Mouse (Mus musculus) midbrain, embryonic 16.5 days (tissue): Measurements from ENCODE around the gene Ppip5k2. TPM values are rescaled to one million over a fixed set of nuclear protein-coding genes. Genes with fewer than 3 reads are reported as not detected.

ENCODE experiments used
- ATAC-seq: fragments of 200-750 bp; cut with Nextera tagmentation; 2 replicates; pipeline ENCODE4 v1.8.0; 2017; ENCODE audit warnings: moderate TSS enrichment
- H3K27ac ChIP-seq: fragments of 300-500 bp; sonication (generic); 2 replicates; pipeline ENCODE4 v1.5.1; 2014; ENCODE audit warnings: mild to moderate bottlenecking, low read length, mixed read lengths
- H3K27me3 ChIP-seq: fragments of 300-500 bp; sonication (generic); 2 replicates; pipeline ENCODE4 v1.6.1; 2014; ENCODE audit warnings: low read depth, low read length, mixed read lengths; ENCODE audit not compliant: control insufficient read depth, insufficient read depth
- H3K36me3 ChIP-seq: fragments of 300-500 bp; sonication (generic); 2 replicates; pipeline ENCODE4 v1.6.1; 2014; ENCODE audit warnings: mild to moderate bottlenecking, low read length, moderate library complexity, mixed read lengths; ENCODE audit not compliant: control insufficient read depth, insufficient read depth
- H3K4me1 ChIP-seq: fragments of 300-500 bp; sonication (generic); 2 replicates; pipeline ENCODE4 v1.6.1; 2014; ENCODE audit warnings: mild to moderate bottlenecking, low read length, mixed read lengths; ENCODE audit not compliant: control insufficient read depth, insufficient read depth
- H3K4me2 ChIP-seq: fragments of 300-500 bp; sonication (generic); 2 replicates; pipeline ENCODE4 v1.6.1; 2014; ENCODE audit warnings: mild to moderate bottlenecking, low read length, mixed read lengths
- H3K4me3 ChIP-seq: fragments of 300-500 bp; sonication (generic); 2 replicates; pipeline ENCODE4 v1.5.1; 2014; ENCODE audit warnings: low read depth, mild to moderate bottlenecking, low read length, moderate library complexity, mixed read lengths
- H3K9ac ChIP-seq: fragments of 300-500 bp; sonication (generic); 2 replicates; pipeline ENCODE4 v1.6.1; 2014; ENCODE audit warnings: low read depth, low read length, mixed read lengths
- H3K9me3 ChIP-seq: fragments of 300-500 bp; sonication (generic); replicated peaks from 2 replicates; pipeline ENCODE4 v1.6.1; 2014; ENCODE audit warnings: mild to moderate bottlenecking, low read length, mixed read lengths; ENCODE audit not compliant: control insufficient read depth, poor library complexity, severe bottlenecking
- WGBS: fragments of 180-500 bp; shearing (Covaris S2); extraction: QIAGEN DNeasy Blood & Tissue Kit; methylation state at CpG from one replicate; pipeline ENCODE4 v1.1.7; 2014; 5-methylcytosine and 5-hydroxymethylcytosine counted together
- polyA plus RNA-seq: library from polyadenylated mRNA; unstranded; fragments of >200 nt; fragmentation: Nextera tagmentation; extraction: Ambion mirVana; gene quantifications from 2 replicates; pipeline ENCODE4 v1.2.1, GENCODE M21; 2015

Ppip5k2 gene
- polyA plus RNA-seq, 1 experiment from 2014 or later: 62.8 TPM

GRCm38 (mm10) chr1:97785685-97786393 is 15.6 kb upstream of the Ppip5k2 start:
- ATAC-seq: no peak
- H3K36me3 ChIP-seq: no peaks in the 10 kb centered on the region

GRCm38 (mm10) chr1:97784928-97785327 is 14.7 kb upstream of the Ppip5k2 start:
- Histone ChIP-seq H3K36me3 (no peaks in the 10 kb centered on the region), H3K9ac (no peak overlapping the region), H3K4me3 (no peak overlapping the region), H3K9me3 (no peaks in the 10 kb centered on the region), H3K4me2 (no peak overlapping the region), H3K27ac (no peak overlapping the region), H3K27me3 (no peaks in the 10 kb centered on the region), H3K4me1 (no peaks in the 10 kb centered on the region)
- WGBS: 74% methylated on average over 7 of the region's 7 CpGs
- ATAC-seq: no peak

More at GRCm38 (mm10) chr1:97785685-97786393, 15.6 kb upstream of the Ppip5k2 start:
- no peak overlapping the region for H3K4me3 ChIP-seq
- no peaks in the 10 kb centered on the region for H3K4me1 ChIP-seq
- no peaks in the 10 kb centered on the region for H3K9me3 ChIP-seq
- no peak overlapping the region for H3K27ac ChIP-seq
- no peaks in the 10 kb centered on the region for H3K27me3 ChIP-seq
- no peak overlapping the region for H3K9ac ChIP-seq
- 93% methylated on average over 11 of the region's 11 CpGs for WGBS
- H3K4me2 ChIP-seq: no peak overlapping the region

- H3K27me3 ChIP-seq: no peaks in the 10 kb centered on the region
- no peak overlapping the region for H3K4me3 ChIP-seq
- H3K9ac ChIP-seq: no peak overlapping the region
- WGBS: 99% methylated on average over 7 of the region's 7 CpGs
- H3K9me3 ChIP-seq: no peaks in the 10 kb centered on the region
- no peaks in the 10 kb centered on the region for H3K4me1 ChIP-seq
- H3K27ac ChIP-seq: no peak overlapping the region
- no peak for ATAC-seq
- H3K4me2 ChIP-seq: no peak overlapping the region
- no peaks in the 10 kb centered on the region for H3K36me3 ChIP-seq
Measured at GRCm38 (mm10) chr1:97781674-97782073, 11.5 kb upstream of the Ppip5k2 start.

DNA sequence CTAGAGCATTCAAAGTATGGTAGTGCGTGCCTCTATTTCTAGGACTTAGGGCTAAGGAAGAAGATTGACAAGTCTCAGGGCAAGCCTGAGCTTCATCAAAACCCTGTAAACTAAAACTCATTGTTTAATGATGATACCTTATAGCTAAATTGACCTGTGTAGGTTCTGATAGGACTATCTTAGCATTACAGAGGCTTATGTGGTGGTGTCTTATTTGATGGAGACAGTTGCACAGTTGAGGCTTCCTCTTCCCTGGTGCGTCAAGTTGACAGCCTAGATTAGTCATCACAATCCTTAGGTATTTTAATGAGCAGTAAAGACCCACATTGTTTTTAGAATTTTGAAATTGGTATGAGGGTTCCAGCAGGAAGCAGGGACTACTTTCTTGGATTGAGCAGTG is 3.8 kb upstream of the Ppip5k2 start:
- no peak overlapping the region for H3K4me2 ChIP-seq
- H3K4me3 ChIP-seq: no peak overlapping the region
- H3K9me3 ChIP-seq: no peaks in the 10 kb centered on the region
- H3K9ac ChIP-seq: no peak overlapping the region
- no peaks in the 10 kb centered on the region for H3K36me3 ChIP-seq
- H3K27me3 ChIP-seq: no peaks in the 10 kb centered on the region
- no peak for ATAC-seq
- no peak overlapping the region for H3K27ac ChIP-seq
- peaks cover 4% of the 10 kb centered on the region for H3K4me1 ChIP-seq
- 98% methylated on average over 2 of the region's 2 CpGs for WGBS

GRCm38 (mm10) chr1:97773362-97773761 is 3.2 kb upstream of the Ppip5k2 start:
- no peaks in the 10 kb centered on the region for H3K27me3 ChIP-seq
- no peak for ATAC-seq
- H3K4me3 ChIP-seq: no peak overlapping the region
- H3K9ac ChIP-seq: no peak overlapping the region
- H3K27ac ChIP-seq: no peak overlapping the region
- 83% methylated on average over 6 of the region's 6 CpGs for WGBS
- peaks cover 7% of the 10 kb centered on the region for H3K4me1 ChIP-seq
- H3K9me3 ChIP-seq: no peaks in the 10 kb centered on the region
- no peaks in the 10 kb centered on the region for H3K36me3 ChIP-seq
- no peak overlapping the region for H3K4me2 ChIP-seq

DNA sequence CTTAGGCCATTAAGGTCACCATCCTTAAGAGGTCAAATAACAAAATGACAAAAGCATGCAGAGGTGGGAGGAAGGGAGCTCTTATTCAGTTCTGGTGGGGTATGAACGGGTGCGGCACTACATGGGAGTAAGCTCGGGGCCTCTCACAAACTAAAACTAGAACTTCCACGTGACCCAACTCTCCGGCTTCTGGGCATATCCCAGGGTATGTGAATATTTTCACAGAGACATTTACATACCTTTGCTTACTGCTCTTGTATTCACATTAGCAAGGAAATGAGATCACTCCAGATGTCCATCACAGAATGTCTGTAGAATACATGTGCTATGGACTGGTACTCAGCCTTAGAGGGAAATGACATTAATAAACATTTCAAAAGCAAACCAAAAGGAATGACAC is 1.5 kb upstream of the Ppip5k2 start:
- 91% methylated on average over 5 of the region's 5 CpGs for WGBS
- no peak overlapping the region for H3K4me3 ChIP-seq
- no peaks in the 10 kb centered on the region for H3K36me3 ChIP-seq
- H3K9me3 ChIP-seq: no peaks in the 10 kb centered on the region
- no peak overlapping the region for H3K9ac ChIP-seq
- ATAC-seq: no peak
- no peak overlapping the region for H3K4me2 ChIP-seq
- H3K4me1 ChIP-seq: peaks cover 22% of the 10 kb centered on the region
- no peaks in the 10 kb centered on the region for H3K27me3 ChIP-seq
- H3K27ac ChIP-seq: no peak overlapping the region

DNA sequence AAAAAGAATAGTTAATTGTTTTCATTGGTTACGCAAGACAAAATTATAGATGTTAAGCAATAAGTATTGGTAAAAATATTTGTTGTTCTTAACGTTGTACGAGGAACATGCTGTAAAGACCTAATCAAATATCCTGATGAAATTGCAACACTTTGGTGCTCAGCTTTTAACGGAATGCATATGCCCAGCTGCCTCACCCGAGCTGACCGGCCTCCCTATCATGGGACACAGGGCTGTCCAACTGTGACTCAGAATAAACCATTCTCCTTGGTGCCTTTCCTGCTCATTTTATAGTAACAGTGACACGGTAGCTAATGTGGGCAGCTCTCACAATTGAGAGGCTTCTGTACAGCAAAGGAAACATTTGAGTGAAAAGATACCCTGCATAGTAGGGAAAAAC is 907 bp upstream of the Ppip5k2 start:
- peaks cover 23% of the 10 kb centered on the region for H3K4me1 ChIP-seq
- 0 out of 2 replicates have a peak overlapping the region, but pooled peaks have one; percentile 38 for H3K9ac ChIP-seq
- H3K27me3 ChIP-seq: no peaks in the 10 kb centered on the region
- 59% methylated on average over 7 of the region's 7 CpGs for WGBS
- no peak overlapping the region; the same call in 1 of the 2 replicates for H3K4me3 ChIP-seq
- H3K36me3 ChIP-seq: no peaks in the 10 kb centered on the region
- peak overlapping the region; percentile 22; the same call in 1 of the 2 replicates for H3K4me2 ChIP-seq
- no peak for ATAC-seq
- H3K27ac ChIP-seq: no peak overlapping the region
- no peaks in the 10 kb centered on the region for H3K9me3 ChIP-seq

DNA sequence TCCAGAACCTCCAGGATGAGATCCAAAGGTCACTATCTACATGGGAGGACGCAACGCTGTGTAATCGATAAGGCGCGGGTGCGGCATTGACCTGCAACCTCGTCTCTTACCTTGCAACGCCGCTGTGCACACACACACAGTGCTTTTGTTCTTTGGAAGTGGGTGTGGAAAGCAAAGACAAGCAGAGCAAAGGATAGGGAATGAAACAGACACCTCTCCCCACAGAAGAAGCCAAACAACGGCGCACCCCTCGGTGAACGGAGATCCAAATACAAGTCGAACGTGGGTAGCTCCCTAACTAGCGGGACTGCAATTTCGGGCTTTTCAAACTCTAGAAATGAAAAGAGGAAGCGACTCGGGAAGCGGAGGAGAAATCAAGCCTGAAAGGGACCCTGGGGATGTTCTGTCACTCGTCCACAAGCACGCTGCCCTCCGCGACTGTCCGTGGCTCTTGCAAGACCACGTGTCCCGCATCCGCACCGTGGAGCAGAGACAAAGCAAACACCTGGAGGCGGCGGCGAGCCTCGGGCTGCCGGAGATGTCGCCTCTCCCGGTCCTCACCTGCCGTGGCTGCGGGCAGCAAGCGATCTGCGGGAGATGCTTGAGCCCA is 812 bp downstream of the Ppip5k2 start:
- peak; percentile 78 for ATAC-seq
- H3K4me3 ChIP-seq: peak overlapping the region; percentile 72
- no peaks in the 10 kb centered on the region for H3K36me3 ChIP-seq
- H3K27me3 ChIP-seq: no peaks in the 10 kb centered on the region
- H3K4me2 ChIP-seq: peak overlapping the region; percentile 81
- no peaks in the 10 kb centered on the region for H3K9me3 ChIP-seq
- peak overlapping the region; percentile 92 for H3K27ac ChIP-seq
- peaks cover 29% of the 10 kb centered on the region for H3K4me1 ChIP-seq
- WGBS: under 1% methylated on average over 40 of the region's 40 CpGs
- H3K9ac ChIP-seq: peak overlapping the region; percentile 84

DNA sequence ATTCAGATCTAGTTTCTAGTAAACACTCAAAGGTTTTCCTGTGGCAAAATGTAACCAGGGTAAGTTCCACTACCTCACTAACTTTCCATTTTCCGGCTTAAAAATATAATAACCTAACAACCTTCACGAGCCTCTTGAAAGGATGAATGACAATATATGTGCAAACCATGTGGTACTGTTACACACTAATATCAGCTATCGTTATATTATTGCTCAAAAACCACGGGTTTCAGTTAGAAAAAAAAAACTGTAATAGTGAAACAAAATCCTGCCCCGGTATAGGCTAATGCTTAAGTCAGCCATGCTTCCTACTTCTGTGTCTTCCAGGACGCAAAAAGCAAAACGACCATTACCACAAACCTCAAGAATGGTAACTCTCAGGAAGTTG is 1.3 kb downstream of the Ppip5k2 start:
- no peaks in the 10 kb centered on the region for H3K9me3 ChIP-seq
- peak overlapping the region; percentile 81 for H3K4me2 ChIP-seq
- WGBS: 13% methylated on average over 7 of the region's 7 CpGs
- H3K9ac ChIP-seq: peak overlapping the region; percentile 84
- H3K27me3 ChIP-seq: no peaks in the 10 kb centered on the region
- H3K36me3 ChIP-seq: no peaks in the 10 kb centered on the region
- peaks cover 29% of the 10 kb centered on the region for H3K4me1 ChIP-seq
- no peak for ATAC-seq
- H3K27ac ChIP-seq: peak overlapping the region; percentile 92
- H3K4me3 ChIP-seq: peak overlapping the region; percentile 72
